Mouse (Mus musculus) activated CD4-positive, CD25-positive, alpha-beta regulatory T cell, adult 4 months (primary cell): ENCODE results near the gene Pex5. TPM values are rescaled to one million over a fixed set of nuclear protein-coding genes. Genes with fewer than 3 reads are reported as not detected.

Source experiments
- ATAC-seq: one replicate; pipeline ENCODE4 v1.8.0; 2017
- polyA plus RNA-seq, 2 experiments: library from polyadenylated mRNA; unstranded; fragments of 100-300 nt; shearing (Covaris generic); gene quantifications; one replicate each; pipeline ENCODE4 v1.2.1; 2017

The Pex5 gene
- polyA plus RNA-seq, 2 experiments from 2014 or later = 6.9 to 11.6 TPM

DNA sequence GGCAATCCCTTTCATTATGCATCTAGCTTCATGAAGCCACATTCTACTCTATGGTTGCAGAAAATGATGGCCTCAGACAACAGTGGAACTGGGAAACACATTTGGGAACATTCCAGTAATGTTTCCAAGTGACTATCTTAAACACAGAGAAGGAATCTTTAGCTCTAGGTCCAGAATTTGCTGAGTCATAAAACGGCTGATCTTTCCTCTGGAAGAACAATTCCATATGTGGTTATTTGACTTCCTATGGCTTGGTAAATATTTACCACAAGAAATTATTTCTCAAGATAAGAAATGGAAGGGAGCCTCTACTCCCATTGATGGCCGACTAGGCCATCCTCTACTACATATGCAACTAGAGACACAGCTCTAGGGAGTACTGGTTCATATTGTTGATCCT lies 61.6 kb downstream of the Pex5 start:
- no peak for ATAC-seq

Other genes with a start within 250 kb of the Pex5 start
- not detected for gene Vmn2r27, start 183.2 kb downstream of the Pex5 start, polyA plus RNA-seq
- gene Cd163, start 110.4 kb downstream of the Pex5 start, polyA plus RNA-seq = not detected
- not detected for gene Clstn3, start 49.7 kb upstream of the Pex5 start, polyA plus RNA-seq
- not detected for gene C1rl, start 78.0 kb upstream of the Pex5 start, polyA plus RNA-seq
- gene C1ra, start 97.3 kb upstream of the Pex5 start, polyA plus RNA-seq = under 1 TPM in 1 of 2 experiments, not detected in 1; 0.57 TPM
- not detected for gene C1s1, start 127.3 kb upstream of the Pex5 start, polyA plus RNA-seq
- gene C1rb, start 155.2 kb upstream of the Pex5 start, polyA plus RNA-seq = not detected
- gene C1s2, start 221.0 kb upstream of the Pex5 start, polyA plus RNA-seq = not detected
- gene Lpcat3, start 248.0 kb upstream of the Pex5 start, polyA plus RNA-seq = 10 to 100 TPM; 24.3 to 25.9 TPM